Mouse (Mus musculus) lung, adult 2 months (tissue): Measurements from ENCODE around the gene Aunip. TPM values are rescaled to one million over a fixed set of nuclear protein-coding genes. Genes with fewer than 3 reads are reported as not detected.
A peak's percentile ranks its signal among the peaks of the same experiment; 100 is the strongest.

ENCODE experiments used
- DNase-seq: peaks from one replicate; pipeline ENCODE4 v3.0.0; 2022
- H3K4me1 ChIP-seq: fragments of 200-500 bp; 2 replicates; pipeline ENCODE4 v1.6.1; 2011; ENCODE audit warnings: low read length; ENCODE audit not compliant: control insufficient read depth, insufficient read depth
- H3K4me3 ChIP-seq: fragments of 200-500 bp; replicated peaks from 2 replicates; pipeline ENCODE3; 2011; ENCODE audit warnings: low read depth, mild to moderate bottlenecking, control low read depth, low read length; ENCODE audit errors: extremely low read depth
- CTCF ChIP-seq: fragments of 200-500 bp; IDR thresholded peaks from 2 replicates; pipeline ENCODE4 v1.5.1; 2011; ENCODE audit warnings: mild to moderate bottlenecking, low read length, control low read depth; ENCODE audit not compliant: insufficient read depth
- POLR2A ChIP-seq: fragments of 200-500 bp; IDR thresholded peaks from 2 replicates; pipeline ENCODE4 v1.6.1; 2011; ENCODE audit warnings: low read depth, mild to moderate bottlenecking, control low read depth, low read length, borderline replicate concordance; ENCODE audit errors: extremely low read depth
- WGBS: fragments of 180-500 bp; shearing (Covaris S2); methylation state at CpG from one replicate; pipeline ENCODE4 v1.1.7; 2018; 5-methylcytosine and 5-hydroxymethylcytosine counted together
- polyA plus RNA-seq: library from polyadenylated mRNA; depleted of rRNA; stranded (reverse); fragments of >200 nt; gene quantifications from 2 replicates; pipeline ENCODE4 v1.2.3, GENCODE M21; 2012

Aunip gene
- polyA plus RNA-seq, 1 experiment = not detected

GRCm38 (mm10) chr4:134532928-134533327 lies 22.1 kb downstream of the Aunip start:
- 68% methylated on average over 4 of the region's 4 CpGs for WGBS
- Histone ChIP-seq H3K4me3 (no peak overlapping the region), H3K4me1 (no peaks in the 10 kb centered on the region; the same call in 1 of the 2 replicates)
- no peak for DNase-seq
- TF ChIP-seq CTCF = no peak
- no peak for TF ChIP-seq POLR2A

GRCm38 (mm10) chr4:134533421-134533820 lies 22.6 kb downstream of the Aunip start:
- TF ChIP-seq CTCF = no peak
- TF ChIP-seq POLR2A = no peak
- Histone ChIP-seq H3K4me1 (no peaks in the 10 kb centered on the region; the same call in 1 of the 2 replicates), H3K4me3 (no peak overlapping the region)
- no peak for DNase-seq
- 75% methylated on average over 4 of the region's 4 CpGs for WGBS

- peak; percentile 79 for DNase-seq
- peak overlapping the region; percentile 88 for H3K4me3 ChIP-seq
- no peaks in the 10 kb centered on the region; the same call in 1 of the 2 replicates for H3K4me1 ChIP-seq
- WGBS = under 1% methylated on average over 55 of the region's 57 CpGs
- TF ChIP-seq POLR2A (peak; percentile 35; the same call in 1 of the 2 replicates), CTCF (no peak)
Measured at GRCm38 (mm10) chr4:134534124-134534886, 23.5 kb downstream of the Aunip start.

- under 1% methylated on average over 71 of the region's 71 CpGs for WGBS
- Histone ChIP-seq H3K4me3 (peak within 1 kb of the TSS; percentile 88), H3K4me1 (no peaks in the 10 kb centered on the region; the same call in 1 of the 2 replicates)
- DNase-seq = peak; percentile 99
- TF ChIP-seq POLR2A (peak; percentile 62), CTCF (no peak)
Measured at GRCm38 (mm10) chr4:134534932-134535786, 24.4 kb downstream of the Aunip start, which contains the start of gene Mtfr1l. Gene Mtfr1l (minus strand): TSS chr4:134535387.

GRCm38 (mm10) chr4:134535787-134536151 lies 25.0 kb downstream of the Aunip start:
- WGBS = 2% methylated on average over 8 of the region's 8 CpGs
- Histone ChIP-seq H3K4me3 (peak overlapping the region; percentile 59), H3K4me1 (no peaks in the 10 kb centered on the region; the same call in 1 of the 2 replicates)
- TF ChIP-seq POLR2A = no peak
- no peak for TF ChIP-seq CTCF
- no peak for DNase-seq

GRCm38 (mm10) chr4:134538997-134539580 lies 28.3 kb downstream of the Aunip start:
- no peak for TF ChIP-seq POLR2A
- TF ChIP-seq CTCF = no peak
- Histone ChIP-seq H3K4me1 (no peaks in the 10 kb centered on the region; the same call in 1 of the 2 replicates), H3K4me3 (no peak overlapping the region)
- no peak for DNase-seq
- 85% methylated on average over 10 of the region's 10 CpGs for WGBS

GRCm38 (mm10) chr4:134542726-134543125 lies 31.9 kb downstream of the Aunip start:
- Histone ChIP-seq H3K4me1 (peaks cover 3% of the 10 kb centered on the region; the same call in 1 of the 2 replicates), H3K4me3 (no peak overlapping the region)
- no peak for DNase-seq
- TF ChIP-seq POLR2A = no peak
- no peak for TF ChIP-seq CTCF
- whole genome bisulfite sequencing = 95% methylated on average over 9 of the region's 9 CpGs

GRCm38 (mm10) chr4:134543261-134543660 lies 32.5 kb downstream of the Aunip start:
- DNase-seq = peak; percentile 96
- whole genome bisulfite sequencing = 7% methylated on average over 5 of the region's 5 CpGs
- Histone ChIP-seq H3K4me3 (no peak overlapping the region), H3K4me1 (peaks cover 8% of the 10 kb centered on the region)
- TF ChIP-seq POLR2A (no peak), CTCF (peak; percentile 94)
